In the genomic region with DNA sequence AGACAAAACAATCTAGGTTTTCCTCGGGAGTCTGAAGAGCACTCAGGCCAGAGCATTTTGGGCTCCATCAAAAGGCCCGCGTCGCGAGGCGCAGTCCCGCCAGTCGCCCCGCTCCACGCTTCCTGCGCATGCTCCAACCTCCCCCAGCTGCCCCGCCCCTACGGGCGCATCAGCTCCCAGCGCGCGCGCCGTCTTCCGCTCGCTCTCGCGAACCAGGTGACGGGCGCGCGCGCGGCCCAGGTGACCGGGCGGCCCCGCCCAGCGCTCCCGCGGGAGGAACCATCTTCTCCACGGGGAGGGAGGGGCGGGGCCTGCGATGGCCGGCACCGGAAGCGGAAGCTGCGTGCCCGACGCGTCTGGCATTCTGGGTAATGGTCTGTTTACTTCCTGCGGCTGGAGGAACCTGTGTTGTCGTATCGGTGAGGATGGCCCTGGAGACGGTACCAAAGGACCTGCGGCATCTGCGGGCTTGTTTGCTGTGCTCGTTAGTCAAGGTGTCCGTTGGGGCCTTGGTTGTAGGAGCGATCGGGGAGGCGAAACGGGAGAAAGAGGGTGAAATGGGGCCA, we compare ENCODE assay signal across 8 mouse cellular contexts. TPM values are rescaled to one million over a fixed set of nuclear protein-coding genes. Genes with fewer than 3 reads are reported as not detected.
DNase-seq lines count a peak whose midpoint lies in the region; ATAC-seq and TF ChIP-seq lines count a peak whose summit lies in the region.

A gene (plus strand): TSS at position 378 of the 566 bp plus-strand sequence.

- peaks cover 14% of the 10 kb centered on the region for H3K27me3 ChIP-seq in forebrain, embryonic 13.5 days

- TF ChIP-seq CTCF in lung, adult 2 months (IDR thresholded peaks at IDR 0.05; ENCODE audit: insufficient read depth, low read length): no peak

- H3K4me3 ChIP-seq in forebrain, embryonic 13.5 days: peak within 1 kb of the TSS; percentile 70
- H3K4me3 ChIP-seq in lung, adult 2 months (replicated peaks; ENCODE audit: extremely low read depth, low read depth, low read length): peak within 1 kb of the TSS; percentile 99

- TF ChIP-seq POLR2A in lung, adult 2 months (IDR thresholded peaks at IDR 0.05; ENCODE audit: borderline replicate concordance, extremely low read depth, low read depth, low read length): peak; percentile 94; the same call in 1 of the 2 replicates

- H3K4me2 ChIP-seq in forebrain, embryonic 13.5 days: peak within 1 kb of the TSS; percentile 94

- no peaks in the 10 kb centered on the region for H3K9me3 ChIP-seq in forebrain, embryonic 13.5 days (replicated peaks)

- peak within 1 kb of the TSS; percentile 72 for H3K9ac ChIP-seq in forebrain, embryonic 13.5 days

- H3K4me1 ChIP-seq in forebrain, embryonic 13.5 days: peaks cover 31% of the 10 kb centered on the region
- no peaks in the 10 kb centered on the region for H3K4me1 ChIP-seq in lung, adult 2 months (ENCODE audit: control insufficient read depth, insufficient read depth, low read length)

- intact Hi-C loops in heart, postnatal 10 days (cut with DNase I): no loop called here

- H3K36me3 ChIP-seq in forebrain, embryonic 13.5 days (ENCODE audit: poor library complexity, severe bottlenecking): peaks cover 32% of the 10 kb centered on the region

- under 1% methylated on average over 56 of the region's 57 CpGs for WGBS in forebrain, embryonic 13.5 days
- WGBS in large intestine, adult 2 months: under 1% methylated on average over 57 of the region's 57 CpGs
- WGBS in lung, adult 2 months: under 1% methylated on average over 57 of the region's 57 CpGs

- H3K27ac ChIP-seq in forebrain, embryonic 13.5 days: peak within 1 kb of the TSS; percentile 78

- peak; percentile 88 for ATAC-seq in cerebellum, adult (ENCODE audit: insufficient number of reproducible peaks, low FRiP score, low TSS enrichment)
- ATAC-seq in forebrain, embryonic 13.5 days: peak; percentile 93
- ATAC-seq in neutrophil, adult 5-6 weeks (ENCODE audit: extremely low read depth, insufficient number of reproducible peaks, low FRiP score, poor library complexity, severe bottlenecking): peak; percentile 88

- peak; percentile 96 for DNase-seq in ES-CJ7 (ENCODE audit: low read depth, low spot score)
- peak; percentile 94 to 97 for DNase-seq in heart, postnatal 10 days
- DNase-seq in large intestine, adult 2 months (ENCODE audit: low read depth, low spot score): peak; percentile 80
- DNase-seq in lung, adult 2 months: peak; percentile 95
- DNase-seq in thymus, adult 18-20 months: peak; percentile 93 to 95

RNA-seq across cellular contexts. Expression of the gene that starts here (rescaled TPM):
- polyA plus RNA-seq in forebrain, embryonic 13.5 days (2015; fragmentation: Nextera tagmentation; extraction: Ambion mirVana): 168 and 177 TPM in 2 replicates
- total RNA-seq in heart, postnatal 10 days (2021): 10 to 100 TPM; 50.5 to 56.9 TPM
- 67.4 and 76.6 TPM in 2 replicates for polyA plus RNA-seq in large intestine, adult 2 months (2012; rRNA removed)
- polyA plus RNA-seq in lung, adult 2 months (2012; rRNA removed): 44.7 and 73.4 TPM in 2 replicates
- 181 and 183 TPM in 2 replicates for total RNA-seq in neutrophil, adult 5-6 weeks (2017)

Comparison
In these comparisons a context has a peak if more than half of its experiments do, and no peak if none do; other contexts are left out.
1. Peak in every context shown above with its lines: DNase-seq, ATAC-seq, H3K4me3 ChIP-seq and H3K27ac ChIP-seq.